Mouse (Mus musculus): ENCODE data around the gene Tssk6. TPM values are rescaled to one million over a fixed set of nuclear protein-coding genes. Genes with fewer than 3 reads are reported as not detected.

Tssk6 gene
- under 1 TPM in 1 of 2 experiments, not detected in 1; 0.33 TPM for total RNA-seq (2021)

GRCm38 (mm10) chr8:69902163-69903062, at the start of gene Tssk6, which contains the start of the genes Ndufa13 and Yjefn3:
Tssk6 (plus strand) TSS chr8:69902184.
Ndufa13 (minus strand) TSS chr8:69902558.
Yjefn3 (minus strand) TSS chr8:69902712.
- peak; percentile 44 for DNase-seq

GRCm38 (mm10) chr8:69853869-69854268, 48.1 kb upstream of the Tssk6 start:
- DNase-seq, result no peak

- no peak for DNase-seq
Measured at GRCm38 (mm10) chr8:69860807-69861206, 41.2 kb upstream of the Tssk6 start.

- no peak for DNase-seq
Measured at GRCm38 (mm10) chr8:69861251-69861650, 40.7 kb upstream of the Tssk6 start.

GRCm38 (mm10) chr8:69863387-69864020, 38.5 kb upstream of the Tssk6 start:
- no peak for DNase-seq

GRCm38 (mm10) chr8:69864180-69864579, 37.8 kb upstream of the Tssk6 start:
- DNase-seq, result no peak

GRCm38 (mm10) chr8:69867696-69868326, 34.2 kb upstream of the Tssk6 start:
- DNase-seq, result no peak

GRCm38 (mm10) chr8:69870003-69870765, 31.8 kb upstream of the Tssk6 start:
- DNase-seq, result no peak

- DNase-seq, result no peak
Measured at GRCm38 (mm10) chr8:69870907-69871306, 31.1 kb upstream of the Tssk6 start.

- peak; percentile 78 for DNase-seq
Measured at GRCm38 (mm10) chr8:69874155-69874554, 27.8 kb upstream of the Tssk6 start.

- no peak for DNase-seq
Measured at GRCm38 (mm10) chr8:69874654-69875053, 27.3 kb upstream of the Tssk6 start.

- no peak for DNase-seq
Measured at GRCm38 (mm10) chr8:69876097-69876496, 25.9 kb upstream of the Tssk6 start.

- no peak for DNase-seq
Measured at GRCm38 (mm10) chr8:69876967-69877366, 25.0 kb upstream of the Tssk6 start.

GRCm38 (mm10) chr8:69877396-69877795, 24.6 kb upstream of the Tssk6 start:
- no peak for DNase-seq

GRCm38 (mm10) chr8:69877992-69878391, 24.0 kb upstream of the Tssk6 start:
- no peak for DNase-seq

- no peak for DNase-seq
Measured at GRCm38 (mm10) chr8:69879678-69880077, 22.3 kb upstream of the Tssk6 start.

GRCm38 (mm10) chr8:69880841-69881240, 21.1 kb upstream of the Tssk6 start:
- DNase-seq, result no peak

- DNase-seq, result no peak
Measured at GRCm38 (mm10) chr8:69881261-69881865, 20.6 kb upstream of the Tssk6 start.

GRCm38 (mm10) chr8:69882021-69882756, 19.8 kb upstream of the Tssk6 start:
- DNase-seq, result peak; percentile 72

GRCm38 (mm10) chr8:69882833-69883600, 19.0 kb upstream of the Tssk6 start:
- DNase-seq, result no peak
